Mouse (Mus musculus) erythroblast, adult 5-6 weeks (primary cell): ENCODE results near the gene Alox12. TPM values are rescaled to one million over a fixed set of nuclear protein-coding genes. Genes with fewer than 3 reads are reported as not detected.
A peak's percentile ranks its signal among the peaks of the same experiment; 100 is the strongest.

Experiments used
- ATAC-seq: replicated peaks from 2 replicates; pipeline ENCODE4 v1.8.0; 2016; ENCODE audit warnings: moderate number of reproducible peaks, mild to moderate bottlenecking, moderate TSS enrichment, inconsistent platforms; ENCODE audit not compliant: poor library complexity, low FRiP score, severe bottlenecking
- total RNA-seq, 2 experiments: library from RNA; stranded (forward) in 1 of 2; stranded (reverse) in 1 of 2; fragments of 150-400 nt in 1 of 2; fragments of 200-764, 138-1000 nt in 1 of 2; gene quantifications; 2 replicates each; pipeline versions ENCODE4 v1.2.3 to v1.2.4; 2015 to 2017; ENCODE audit warnings: low replicate concordance in 2 of 2

Alox12 gene
- total RNA-seq, 2 experiments from 2014 or later: 2.3 TPM; not detected in 1

GRCm38 (mm10) chr11:70207283-70207682 lies 47.9 kb downstream of the Alox12 start:
- no peak for ATAC-seq

- no peak for ATAC-seq
Observed at GRCm38 (mm10) chr11:70206801-70207200, 48.4 kb downstream of the Alox12 start.

GRCm38 (mm10) chr11:70201691-70202090 lies 53.5 kb downstream of the Alox12 start:
- ATAC-seq: peak; percentile 82

GRCm38 (mm10) chr11:70200036-70200608 lies 55.0 kb downstream of the Alox12 start:
- ATAC-seq: no peak

GRCm38 (mm10) chr11:70199107-70199506 lies 56.0 kb downstream of the Alox12 start:
- no peak for ATAC-seq

GRCm38 (mm10) chr11:70198332-70198731 lies 56.8 kb downstream of the Alox12 start:
- no peak for ATAC-seq

- ATAC-seq: no peak
Observed at GRCm38 (mm10) chr11:70193354-70194285, 61.5 kb downstream of the Alox12 start.

GRCm38 (mm10) chr11:70192157-70192556 lies 63.0 kb downstream of the Alox12 start:
- no peak for ATAC-seq

Other genes starting within 250 kb of the Alox12 start
- 23.6 and 48.4 TPM in 2 replicates for gene Acadvl, start 239.9 kb downstream of the Alox12 start, total RNA-seq (2015; ENCODE audit: low replicate concordance)
- gene Acadvl, start 239.9 kb downstream of the Alox12 start, total RNA-seq (2017; ENCODE audit: low replicate concordance): 18.6 and 20.4 TPM in 2 replicates
- 7.7 TPM in 1 of 2 replicates, not detected in the other for gene Dlg4, start 238.4 kb downstream of the Alox12 start, total RNA-seq (2015; ENCODE audit: low replicate concordance)
- 0.17 and 0.84 TPM in 2 replicates for gene Dlg4, start 238.4 kb downstream of the Alox12 start, total RNA-seq (2017; ENCODE audit: low replicate concordance)
- not detected in 2 replicates for gene Asgr1, start 201.3 kb downstream of the Alox12 start, total RNA-seq (2015; ENCODE audit: low replicate concordance)
- not detected in 2 replicates for gene Asgr1, start 201.3 kb downstream of the Alox12 start, total RNA-seq (2017; ENCODE audit: low replicate concordance)
- gene Asgr2, start 162.7 kb downstream of the Alox12 start, total RNA-seq (2015; ENCODE audit: low replicate concordance): 3.3 TPM in 1 of 2 replicates, not detected in the other
- gene Asgr2, start 162.7 kb downstream of the Alox12 start, total RNA-seq (2017; ENCODE audit: low replicate concordance): not detected in 2 replicates
- 8.5 and 15.7 TPM in 2 replicates for gene Mgl2, start 125.0 kb downstream of the Alox12 start, total RNA-seq (2015; ENCODE audit: low replicate concordance)
- gene Mgl2, start 125.0 kb downstream of the Alox12 start, total RNA-seq (2017; ENCODE audit: low replicate concordance): 12.4 and 18.7 TPM in 2 replicates
- gene Clec10a, start 99.2 kb downstream of the Alox12 start, total RNA-seq (2015; ENCODE audit: low replicate concordance): 6.7 and 13.2 TPM in 2 replicates
- 2.3 and 2.4 TPM in 2 replicates for gene Clec10a, start 99.2 kb downstream of the Alox12 start, total RNA-seq (2017; ENCODE audit: low replicate concordance)
- gene Slc16a11, start 42.6 kb downstream of the Alox12 start, total RNA-seq (2015; ENCODE audit: low replicate concordance): not detected in 2 replicates
- gene Slc16a11, start 42.6 kb downstream of the Alox12 start, total RNA-seq (2017; ENCODE audit: low replicate concordance): not detected in 2 replicates
- 2.5 and 8.1 TPM in 2 replicates for gene Slc16a13, start 34.3 kb downstream of the Alox12 start, total RNA-seq (2015; ENCODE audit: low replicate concordance)
- gene Slc16a13, start 34.3 kb downstream of the Alox12 start, total RNA-seq (2017; ENCODE audit: low replicate concordance): 5.1 and 8.2 TPM in 2 replicates
- gene Bcl6b, start 25.6 kb downstream of the Alox12 start, total RNA-seq (2015; ENCODE audit: low replicate concordance): not detected in 2 replicates
- gene Bcl6b, start 25.6 kb downstream of the Alox12 start, total RNA-seq (2017; ENCODE audit: low replicate concordance): 0.56 and 0.68 TPM in 2 replicates
- 16.5 and 20.3 TPM in 2 replicates for gene 0610010K14Rik, start 17.4 kb downstream of the Alox12 start, total RNA-seq (2015; ENCODE audit: low replicate concordance)
- gene 0610010K14Rik, start 17.4 kb downstream of the Alox12 start, total RNA-seq (2017; ENCODE audit: low replicate concordance): 3.8 and 7.8 TPM in 2 replicates
- gene Gm21988, start 15.5 kb downstream of the Alox12 start, total RNA-seq (2015; ENCODE audit: low replicate concordance): 2.3 TPM in 1 of 2 replicates, not detected in the other
- gene Gm21988, start 15.5 kb downstream of the Alox12 start, total RNA-seq (2017; ENCODE audit: low replicate concordance): not detected in 2 replicates
- gene Rnasek, start 15.5 kb downstream of the Alox12 start, total RNA-seq (2015; ENCODE audit: low replicate concordance): 76.9 and 79.4 TPM in 2 replicates
- gene Rnasek, start 15.5 kb downstream of the Alox12 start, total RNA-seq (2017; ENCODE audit: low replicate concordance): 16.2 and 19.5 TPM in 2 replicates
- 0.96 and 2.5 TPM in 2 replicates for gene Alox12e, start 67.3 kb upstream of the Alox12 start, total RNA-seq (2015; ENCODE audit: low replicate concordance)
- gene Alox12e, start 67.3 kb upstream of the Alox12 start, total RNA-seq (2017; ENCODE audit: low replicate concordance): 0.42 TPM in 1 of 2 replicates, not detected in the other
- gene Alox15, start 96.7 kb upstream of the Alox12 start, total RNA-seq (2015; ENCODE audit: low replicate concordance): 14.4 and 37.1 TPM in 2 replicates
- 5.7 and 26.6 TPM in 2 replicates for gene Alox15, start 96.7 kb upstream of the Alox12 start, total RNA-seq (2017; ENCODE audit: low replicate concordance)
- 1.7 and 9.4 TPM in 2 replicates for gene Pelp1, start 154.7 kb upstream of the Alox12 start, total RNA-seq (2015; ENCODE audit: low replicate concordance)
- 1.1 and 3.6 TPM in 2 replicates for gene Pelp1, start 154.7 kb upstream of the Alox12 start, total RNA-seq (2017; ENCODE audit: low replicate concordance)
- 37.4 and 64.9 TPM in 2 replicates for gene Arrb2, start 177.3 kb upstream of the Alox12 start, total RNA-seq (2015; ENCODE audit: low replicate concordance)
- gene Arrb2, start 177.3 kb upstream of the Alox12 start, total RNA-seq (2017; ENCODE audit: low replicate concordance): 37.1 and 38.1 TPM in 2 replicates
- 11.5 and 20.5 TPM in 2 replicates for gene Med11, start 196.6 kb upstream of the Alox12 start, total RNA-seq (2015; ENCODE audit: low replicate concordance)
- gene Med11, start 196.6 kb upstream of the Alox12 start, total RNA-seq (2017; ENCODE audit: low replicate concordance): 5.4 and 6.2 TPM in 2 replicates
- not detected in 2 replicates for gene Zmynd15, start 204.1 kb upstream of the Alox12 start, total RNA-seq (2015; ENCODE audit: low replicate concordance)
- not detected in 2 replicates for gene Zmynd15, start 204.1 kb upstream of the Alox12 start, total RNA-seq (2017; ENCODE audit: low replicate concordance)
- gene Cxcl16, start 204.6 kb upstream of the Alox12 start, total RNA-seq (2015; ENCODE audit: low replicate concordance): not detected in 2 replicates
- gene Cxcl16, start 204.6 kb upstream of the Alox12 start, total RNA-seq (2017; ENCODE audit: low replicate concordance): not detected in 2 replicates
- not detected in 2 replicates for gene Tm4sf5, start 249.9 kb upstream of the Alox12 start, total RNA-seq (2015; ENCODE audit: low replicate concordance)
- gene Tm4sf5, start 249.9 kb upstream of the Alox12 start, total RNA-seq (2017; ENCODE audit: low replicate concordance): not detected in 2 replicates